Mouse (Mus musculus) myocyte (in vitro differentiated cells): ENCODE data around the gene Gucy2c.

Experiments used
- E2F4 ChIP-seq: IDR thresholded peaks from one replicate; pipeline ENCODE4 v1.6.1; 2011; ENCODE audit warnings: mild to moderate bottlenecking, control low read depth, moderate library complexity; ENCODE audit not compliant: insufficient read depth
- MAX ChIP-seq: IDR thresholded peaks from one replicate; pipeline ENCODE4 v1.6.1; 2011; ENCODE audit warnings: low read depth, mild to moderate bottlenecking, control low read depth
- POLR2A ChIP-seq: IDR thresholded peaks from one replicate; pipeline ENCODE4 v1.6.1; 2011; ENCODE audit warnings: low read depth, mild to moderate bottlenecking, control low read depth, moderate library complexity; ENCODE audit not compliant: insufficient read length
- POLR2AphosphoS2 ChIP-seq: IDR thresholded peaks from one replicate; pipeline ENCODE4 v1.6.1; 2011; ENCODE audit warnings: low read depth, control low read depth; ENCODE audit not compliant: insufficient read length
- SRF ChIP-seq: IDR thresholded peaks from one replicate; pipeline ENCODE4 v1.6.1; 2011; ENCODE audit warnings: low read depth; ENCODE audit not compliant: control insufficient read depth, insufficient read length
- USF1 ChIP-seq: IDR thresholded peaks from one replicate; pipeline ENCODE4 v1.6.1; 2011; ENCODE audit warnings: low read depth, mild to moderate bottlenecking, control low read depth, moderate library complexity

GRCm38 (mm10) chr6:136803093-136803738 lies 21.7 kb upstream of the Gucy2c start:
- TF ChIP-seq POLR2AphosphoS2 (no peak), POLR2A (no peak), USF1 (no peak), MAX (no peak), SRF (no peak), E2F4 (no peak)
